Mouse (Mus musculus) CH12.LX (cell line): ENCODE data around the gene Pcgf6. TPM values are rescaled to one million over a fixed set of nuclear protein-coding genes. Genes with fewer than 3 reads are reported as not detected.

Experiments used
- DNase-seq: peaks from one replicate; pipeline ENCODE4 v3.0.0-alpha.2; 2013; ENCODE audit errors: extremely low read depth
- H3K27ac ChIP-seq: 2 replicates; pipeline ENCODE4 v1.5.1; 2012; ENCODE audit warnings: low read depth, mild to moderate bottlenecking, control low read depth, moderate library complexity; ENCODE audit not compliant: insufficient read depth
- H3K27me3 ChIP-seq: replicated peaks from 2 replicates; pipeline ENCODE3; 2012; ENCODE audit warnings: inconsistent platforms
- H3K36me3 ChIP-seq, 2 experiments: replicated peaks in 1 of 2; 2 replicates each; pipeline versions ENCODE3 to v1.6.1; 2012; ENCODE audit warnings: inconsistent platforms in 1 of 2, low read length in 1 of 2, mild to moderate bottlenecking in 1 of 2, mixed read lengths in 1 of 2, moderate library complexity in 1 of 2; ENCODE audit not compliant: control insufficient read depth in 1 of 2, insufficient read depth in 1 of 2
- H3K4me1 ChIP-seq, 2 experiments: 2 replicates each; pipeline ENCODE4 v1.6.1; 2012; ENCODE audit warnings: inconsistent platforms in 1 of 2, moderate library complexity in 1 of 2; ENCODE audit not compliant: insufficient read depth in 2 of 2, control insufficient read depth in 1 of 2
- H3K4me2 ChIP-seq: 2 replicates; pipeline ENCODE4 v1.6.1; 2012; ENCODE audit warnings: low read depth, mild to moderate bottlenecking, control low read depth; ENCODE audit not compliant: poor library complexity, insufficient read depth, severe bottlenecking
- H3K4me3 ChIP-seq, 3 experiments: fragments of 150-350 bp in 1 of 3; sonication (generic) in 1 of 3; replicated peaks in 1 of 3; 2 replicates each; pipeline versions ENCODE3 to v1.5.1; 2011 to 2012; ENCODE audit warnings: low read depth in 2 of 3, low read length in 2 of 3, mild to moderate bottlenecking in 2 of 3, moderate library complexity in 2 of 3, control low read depth in 1 of 3, improper control_type of control experiment in 1 of 3, inconsistent platforms in 1 of 3, mixed read lengths in 1 of 3; ENCODE audit not compliant: poor library complexity in 1 of 3
- H3K79me2 ChIP-seq: replicated peaks from 2 replicates; pipeline ENCODE4 v1.6.1; 2012; ENCODE audit warnings: mild to moderate bottlenecking, moderate library complexity; ENCODE audit not compliant: control insufficient read depth, poor library complexity, insufficient read depth, severe bottlenecking; ENCODE audit errors: extremely low read depth
- H3K9ac ChIP-seq: 2 replicates; pipeline ENCODE4 v1.6.1; 2012; ENCODE audit warnings: low read depth, mild to moderate bottlenecking, control low read depth, moderate library complexity; ENCODE audit not compliant: insufficient read depth
- H3K9me3 ChIP-seq: replicated peaks from 2 replicates; pipeline ENCODE3; 2012; ENCODE audit warnings: low read length, inconsistent platforms, mixed read lengths
- ELF1 ChIP-seq: IDR thresholded peaks from 2 replicates; pipeline ENCODE4 v1.6.1; 2014; ENCODE audit warnings: low read depth, mild to moderate bottlenecking, inconsistent platforms, low read length, improper control_type of control experiment
- ETS1 ChIP-seq: conservative IDR thresholded peaks from 2 replicates; pipeline ENCODE4 v1.6.1; 2012; ENCODE audit warnings: low read depth, mild to moderate bottlenecking, inconsistent platforms, low read length, improper control_type of control experiment, moderate library complexity
- HCFC1 ChIP-seq: IDR thresholded peaks from 2 replicates; pipeline ENCODE4 v1.6.1; 2012; ENCODE audit warnings: low read depth, mild to moderate bottlenecking, inconsistent platforms, low read length, improper control_type of control experiment
- IRF4 ChIP-seq: IDR thresholded peaks from 2 replicates; pipeline ENCODE4 v1.6.1; 2014; ENCODE audit warnings: low read depth, mild to moderate bottlenecking, inconsistent platforms, low read length, improper control_type of control experiment
- JUN ChIP-seq: IDR thresholded peaks from 2 replicates; pipeline ENCODE4 v1.6.1; 2011; ENCODE audit warnings: low read depth, mild to moderate bottlenecking, low read length, improper control_type of control experiment, moderate library complexity; ENCODE audit not compliant: insufficient read depth
- JUND ChIP-seq: conservative IDR thresholded peaks from 2 replicates; pipeline ENCODE4 v1.6.1; 2011; ENCODE audit warnings: low read depth, low read length, improper control_type of control experiment
- KAT2A ChIP-seq: IDR thresholded peaks from 2 replicates; pipeline ENCODE4 v1.6.1; 2012; ENCODE audit warnings: low read length, improper control_type of control experiment, inconsistent platforms; ENCODE audit not compliant: insufficient replicate concordance
- MAX ChIP-seq: IDR thresholded peaks from 2 replicates; pipeline ENCODE4 v1.6.1; 2011; ENCODE audit warnings: low read length, improper control_type of control experiment
- MXI1 ChIP-seq: IDR thresholded peaks from 2 replicates; pipeline ENCODE4 v1.6.1; 2011; ENCODE audit warnings: mild to moderate bottlenecking, low read depth, low read length, improper control_type of control experiment
- MYC ChIP-seq: IDR thresholded peaks from 2 replicates; pipeline ENCODE4 v1.6.1; 2011; ENCODE audit warnings: low read depth, mild to moderate bottlenecking, improper control_type of control experiment, low read length
- NRF1 ChIP-seq: IDR thresholded peaks from 2 replicates; pipeline ENCODE4 v1.6.1; 2014; ENCODE audit warnings: low read depth, mild to moderate bottlenecking, inconsistent platforms, low read length, improper control_type of control experiment, moderate library complexity
- RAD21 ChIP-seq: IDR thresholded peaks from 2 replicates; pipeline ENCODE4 v1.6.1; 2011; ENCODE audit warnings: low read depth, mild to moderate bottlenecking, low read length, improper control_type of control experiment, moderate library complexity
- SMC3 ChIP-seq: IDR thresholded peaks from 2 replicates; pipeline ENCODE4 v1.6.1; 2011; ENCODE audit warnings: low read depth, low read length, improper control_type of control experiment
- TBP ChIP-seq: conservative IDR thresholded peaks from 2 replicates; pipeline ENCODE4 v1.6.1; 2011; ENCODE audit warnings: low read depth, low read length, improper control_type of control experiment
- TCF12 ChIP-seq: IDR thresholded peaks from 2 replicates; pipeline ENCODE4 v1.6.1; 2014; ENCODE audit warnings: low read depth, mild to moderate bottlenecking, inconsistent platforms, low read length, improper control_type of control experiment
- ZKSCAN1 ChIP-seq: IDR thresholded peaks from 2 replicates; pipeline ENCODE4 v1.6.1; 2012; ENCODE audit warnings: low read depth, inconsistent platforms, low read length, improper control_type of control experiment, borderline replicate concordance
- ZMIZ1 ChIP-seq: IDR thresholded peaks from 2 replicates; pipeline ENCODE4 v1.6.1; 2012; ENCODE audit warnings: low read depth, mild to moderate bottlenecking, inconsistent platforms, low read length, improper control_type of control experiment
- dilution Hi-C: fragments of 300-500 bp; cut with MboI; formaldehyde crosslinking; loops from 2 replicates; pipeline ENCODE4 v1.14.3; 2020; ENCODE audit warnings: low sequenced_read_pairs; ENCODE audit not compliant: extremely low pct_unique_long_range_greater_than_20kb, extremely low pct_ligation_motif_present
- in situ Hi-C: fragments of 300-500 bp; cut with MboI; formaldehyde crosslinking; loops from 3 replicates; pipeline ENCODE4 v1.14.3; 2019; ENCODE audit warnings: low sequenced_read_pairs, low pct_ligation_motif_present, low pct_unique_long_range_greater_than_20kb, mixed read lengths
- polyA plus RNA-seq: library from polyadenylated mRNA; unstranded; fragments of >175 nt; gene quantifications from 2 replicates; pipeline ENCODE4 v1.2.1, GENCODE M21; 2012; ENCODE audit warnings: low read depth; ENCODE audit not compliant: insufficient read length
- total RNA-seq, 2 experiments: library from RNA; depleted of rRNA; stranded (reverse); fragments of 300-350 nt in 1 of 2; fragments of >200 nt in 1 of 2; gene quantifications; 2 replicates each; pipeline ENCODE4 v1.2.3; 2012 to 2014

Gene Pcgf6
- total and polyA plus RNA-seq, 3 experiments, result 17.3 to 43.8 (median 39.7) TPM

DNA sequence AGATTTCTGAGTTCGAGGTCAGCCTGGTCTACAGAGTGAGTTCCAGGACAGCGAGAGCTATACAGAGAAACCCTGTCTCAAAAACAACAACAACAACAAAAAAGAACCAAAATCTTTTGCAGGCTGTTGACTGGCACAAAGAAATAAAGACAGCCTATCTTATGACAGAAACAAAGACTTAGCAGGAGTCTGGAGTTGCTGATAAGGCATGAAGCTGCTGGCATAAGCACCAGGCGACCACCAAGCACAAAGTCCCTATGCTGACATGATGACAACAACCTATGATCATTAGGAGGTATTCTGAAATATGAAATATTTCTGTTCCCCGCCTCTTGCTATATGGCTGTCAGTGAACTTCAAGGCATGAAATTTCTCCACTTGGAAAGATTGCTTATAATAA lies 51.8 kb downstream of the Pcgf6 start:
- H3K79me2 ChIP-seq, result no peaks in the 10 kb centered on the region
- dilution Hi-C loops (no loop called here), in situ Hi-C loops (loop anchor here (10.0 kb wide), 1 partner anchor 324 kb away; the partner anchor contains the start of gene Cyp17a1)
- H3K27me3 ChIP-seq, result no peaks in the 10 kb centered on the region
- no peaks in the 10 kb centered on the region for H3K36me3 ChIP-seq
- no peak overlapping the region for H3K4me2 ChIP-seq
- DNase-seq, result no peak
- no peak overlapping the region for H3K9ac ChIP-seq
- H3K4me3 ChIP-seq, result no peak overlapping the region
- no peak overlapping the region for H3K27ac ChIP-seq
- no peaks in the 10 kb centered on the region for H3K9me3 ChIP-seq
- H3K4me1 ChIP-seq, result peaks cover 5 to 14% of the 10 kb centered on the region in 2 experiments
- TF ChIP-seq SMC3, result no peak
- no peak for TF ChIP-seq ZMIZ1
- TF ChIP-seq TBP, result no peak
- TF ChIP-seq IRF4, result no peak
- no peak for TF ChIP-seq ZKSCAN1
- TF ChIP-seq KAT2A, result no peak
- no peak for TF ChIP-seq MYC
- TF ChIP-seq MAX, result no peak
- no peak for TF ChIP-seq ETS1
- no peak for TF ChIP-seq HCFC1
- TF ChIP-seq RAD21, result no peak
- TF ChIP-seq JUND, result no peak
- TF ChIP-seq ELF1, result no peak
- no peak for TF ChIP-seq NRF1
- no peak for TF ChIP-seq MXI1

DNA sequence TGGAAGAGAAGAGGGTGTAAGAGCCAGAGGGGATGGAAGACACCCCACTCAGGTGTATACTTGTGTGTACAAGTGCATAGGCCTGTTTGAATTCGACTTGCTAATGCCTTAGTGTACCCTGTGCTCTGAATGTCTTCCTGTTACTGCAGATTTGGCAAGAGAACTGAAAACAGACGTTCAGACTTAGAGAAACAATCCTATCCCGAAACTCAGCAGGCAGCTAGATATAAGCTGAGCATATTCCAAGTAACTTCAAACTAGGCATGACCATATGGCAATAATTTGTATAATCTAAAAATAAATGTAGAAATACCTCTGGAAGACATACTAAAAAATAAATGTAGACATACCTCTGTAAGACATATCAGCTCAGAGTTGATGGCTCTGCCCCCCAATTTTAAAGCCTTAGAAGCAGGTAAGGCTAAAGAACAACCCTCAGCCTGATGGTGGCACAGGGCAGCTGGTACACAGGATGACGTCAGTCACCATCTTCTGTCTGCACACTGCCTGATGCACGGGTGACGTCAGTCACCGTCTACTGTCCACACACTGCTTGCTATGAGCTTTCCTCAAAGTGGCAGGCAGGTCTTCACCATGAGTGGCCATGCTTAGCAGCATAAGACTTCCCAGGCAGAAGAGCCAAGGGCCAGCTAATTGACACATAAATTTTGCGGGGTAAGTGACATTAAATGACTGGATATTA lies 52.4 kb downstream of the Pcgf6 start:
- Histone ChIP-seq H3K36me3 (no peaks in the 10 kb centered on the region), H3K4me3 (no peak overlapping the region), H3K4me2 (no peak overlapping the region), H3K27ac (no peak overlapping the region), H3K9ac (no peak overlapping the region), H3K9me3 (no peaks in the 10 kb centered on the region), H3K27me3 (no peaks in the 10 kb centered on the region), H3K79me2 (no peaks in the 10 kb centered on the region), H3K4me1 (peaks cover 0 to 11% of the 10 kb centered on the region in 2 experiments; a peak in 2 of 4 replicates)
- TF ChIP-seq JUN (peak; percentile 62), JUND (0 out of 2 replicates have a peak, but pooled peaks have one; percentile 29), TCF12 (no peak)
- no peak for DNase-seq
- in situ Hi-C loops (loop anchor here (10.0 kb wide), 1 partner anchor 324 kb away; the partner anchor contains the start of gene Cyp17a1), dilution Hi-C loops (no loop called here)
